Mouse (Mus musculus) cortical plate, adult 2 months (tissue): ENCODE results near the gene Nfia.

Source experiments
- CTCF ChIP-seq: fragments of 200-500 bp; IDR thresholded peaks from 2 replicates; pipeline ENCODE4 v1.5.1; 2011; ENCODE audit warnings: mild to moderate bottlenecking, control low read depth, low read length; ENCODE audit not compliant: insufficient read depth; ENCODE audit errors: extremely low read depth
- POLR2A ChIP-seq: fragments of 200-500 bp; IDR thresholded peaks from 2 replicates; pipeline ENCODE4 v1.6.1; 2011; ENCODE audit warnings: mild to moderate bottlenecking, low read length, control low read depth; ENCODE audit not compliant: insufficient read depth; ENCODE audit errors: extremely low read depth

DNA sequence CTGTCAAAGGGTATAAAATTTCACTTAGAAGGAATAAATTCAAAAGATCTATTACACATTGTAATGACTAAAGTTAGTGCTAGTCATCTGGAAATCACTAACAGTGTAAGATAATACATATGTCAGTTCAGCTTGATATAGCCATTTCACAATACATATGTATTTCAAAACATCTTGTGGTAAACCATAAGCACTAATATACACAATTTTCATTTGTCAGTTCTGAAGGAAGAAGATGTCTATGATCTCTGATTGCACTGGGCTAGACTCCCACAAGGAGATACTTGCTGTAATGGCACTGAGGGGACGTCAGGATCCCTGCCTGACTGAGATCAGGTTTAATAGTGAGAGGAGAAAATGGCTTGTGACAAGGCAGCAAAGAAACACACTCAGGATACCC is 39.1 kb upstream of the Nfia start:
- no peak for TF ChIP-seq CTCF
- TF ChIP-seq POLR2A: no peak
